Mouse (Mus musculus) limb, embryonic 14.5 days (tissue): Measurements from ENCODE around the gene Zdhhc8. TPM values are rescaled to one million over a fixed set of nuclear protein-coding genes. Genes with fewer than 3 reads are reported as not detected.

Source experiments
- ATAC-seq: fragments of 200-750 bp; cut with Nextera tagmentation; 2 replicates; pipeline ENCODE4 v1.8.0; 2017; ENCODE audit warnings: low read depth, moderate number of reproducible peaks, moderate TSS enrichment; ENCODE audit not compliant: low FRiP score
- DNase-seq: peaks from one replicate; pipeline ENCODE4 v3.0.0-alpha.2; 2015; ENCODE audit warnings: low spot score
- H3K27ac ChIP-seq: fragments of 300-500 bp; sonication (generic); replicated peaks from 2 replicates; pipeline ENCODE4 v1.5.1; 2014; ENCODE audit warnings: low read depth, mild to moderate bottlenecking, low read length, moderate library complexity, mixed read lengths
- H3K27me3 ChIP-seq: fragments of 300-500 bp; sonication (generic); 2 replicates; pipeline ENCODE4 v1.6.1; 2014; ENCODE audit warnings: low read length, mixed read lengths; ENCODE audit not compliant: control insufficient read depth, insufficient read depth
- H3K36me3 ChIP-seq: fragments of 300-500 bp; sonication (generic); 2 replicates; pipeline ENCODE4 v1.6.1; 2014; ENCODE audit warnings: mild to moderate bottlenecking, low read length, moderate library complexity, mixed read lengths; ENCODE audit not compliant: control insufficient read depth, insufficient read depth
- H3K4me1 ChIP-seq: fragments of 300-500 bp; sonication (generic); 2 replicates; pipeline ENCODE4 v1.6.1; 2014; ENCODE audit warnings: antibody characterized with exemption, low read length, mixed read lengths; ENCODE audit not compliant: control insufficient read depth, insufficient read depth
- H3K4me2 ChIP-seq: fragments of 300-500 bp; sonication (generic); replicated peaks from 2 replicates; pipeline ENCODE4 v1.6.1; 2014; ENCODE audit warnings: low read depth, mild to moderate bottlenecking, low read length, moderate library complexity; ENCODE audit not compliant: severe bottlenecking
- H3K4me3 ChIP-seq: fragments of 300-500 bp; sonication (generic); replicated peaks from 2 replicates; pipeline ENCODE4 v1.5.1; 2014; ENCODE audit warnings: low read length
- H3K9ac ChIP-seq: fragments of 300-500 bp; sonication (generic); 2 replicates; pipeline ENCODE4 v1.6.1; 2014; ENCODE audit warnings: mild to moderate bottlenecking, low read depth, low read length, moderate library complexity; ENCODE audit not compliant: severe bottlenecking
- H3K9me3 ChIP-seq: fragments of 300-500 bp; sonication (generic); 2 replicates; pipeline ENCODE4 v1.6.1; 2016; ENCODE audit warnings: low read length; ENCODE audit not compliant: control insufficient read depth
- POLR2A ChIP-seq: fragments of 200-500 bp; IDR thresholded peaks from 2 replicates; pipeline ENCODE4 v1.8.0; 2012; ENCODE audit warnings: inconsistent platforms, mild to moderate bottlenecking, moderate library complexity, borderline replicate concordance; ENCODE audit not compliant: insufficient read depth, insufficient read length; ENCODE audit errors: extremely low read depth
- WGBS: fragments of 180-500 bp; shearing (Covaris S2); extraction: QIAGEN DNeasy Blood & Tissue Kit; methylation state at CpG from one replicate; pipeline ENCODE4 v1.1.7; 2014; 5-methylcytosine and 5-hydroxymethylcytosine counted together
- polyA plus RNA-seq, 2 experiments: library from polyadenylated mRNA; depleted of rRNA in 1 of 2; stranded (reverse) in 1 of 2; unstranded in 1 of 2; fragments of >200 nt; fragmentation: Nextera tagmentation in 1 of 2; extraction: Ambion mirVana in 1 of 2; gene quantifications; 2 replicates each; pipeline versions ENCODE4 v1.2.1 to v1.2.3; 2012 to 2014

The Zdhhc8 gene
- polyA plus RNA-seq, 2 experiments: 23.1 to 68.2 TPM

DNA sequence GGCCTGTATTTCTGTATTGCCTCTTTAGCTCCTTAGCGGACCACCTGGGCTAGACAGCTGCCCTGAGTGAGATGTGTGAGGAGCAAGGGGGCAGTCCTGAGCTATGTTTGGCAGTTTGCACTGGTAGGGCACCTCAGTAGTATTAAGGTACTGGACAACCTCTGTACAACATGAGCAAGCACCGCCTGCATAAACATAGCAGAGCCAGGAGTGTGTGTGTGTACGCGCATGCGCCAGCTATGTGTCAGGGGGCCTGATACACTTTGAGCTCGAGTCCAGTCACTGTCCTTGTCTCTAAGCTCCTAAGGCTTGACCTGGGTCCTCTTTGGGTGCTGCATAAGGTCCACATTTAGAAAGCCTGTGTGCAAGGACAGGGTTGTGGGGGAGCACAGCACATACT lies 4.3 kb downstream of the Zdhhc8 start:
- Histone ChIP-seq H3K9me3 (no peaks in the 10 kb centered on the region), H3K27me3 (no peaks in the 10 kb centered on the region), H3K9ac (no peak overlapping the region), H3K27ac (no peak overlapping the region), H3K36me3 (peaks cover 35% of the 10 kb centered on the region), H3K4me3 (no peak overlapping the region), H3K4me2 (no peak overlapping the region), H3K4me1 (peaks cover 20% of the 10 kb centered on the region)
- ATAC-seq: no peak
- WGBS: 90% methylated on average over 6 of the region's 6 CpGs
- no peak for DNase-seq
- TF ChIP-seq POLR2A: no peak

DNA sequence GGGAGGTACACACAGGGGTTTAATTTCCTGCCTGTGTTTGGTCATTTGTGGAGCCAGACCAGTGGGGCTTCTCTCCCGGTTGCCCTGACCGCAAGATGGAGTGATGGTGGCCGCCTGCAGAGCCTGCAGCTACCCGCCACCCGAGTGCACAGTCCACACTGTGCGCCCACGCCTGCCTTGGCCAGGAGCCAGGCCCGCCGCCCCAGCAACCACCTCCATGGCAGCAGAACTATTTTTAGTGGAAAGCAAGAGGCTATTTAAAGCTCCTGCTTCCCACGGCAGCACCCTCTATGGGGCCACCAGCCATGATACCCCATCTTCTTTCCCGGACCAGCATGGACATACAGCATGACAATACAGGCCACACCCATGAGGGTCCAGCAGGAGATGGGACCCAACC lies 5.3 kb downstream of the Zdhhc8 start:
- Histone ChIP-seq H3K4me1 (peaks cover 20% of the 10 kb centered on the region), H3K9me3 (no peaks in the 10 kb centered on the region), H3K4me3 (no peak overlapping the region), H3K4me2 (no peak overlapping the region), H3K36me3 (peaks cover 44% of the 10 kb centered on the region), H3K27me3 (no peaks in the 10 kb centered on the region), H3K9ac (no peak overlapping the region), H3K27ac (no peak overlapping the region)
- no peak for DNase-seq
- no peak for TF ChIP-seq POLR2A
- WGBS: 64% methylated on average over 11 of the region's 11 CpGs
- ATAC-seq: no peak

DNA sequence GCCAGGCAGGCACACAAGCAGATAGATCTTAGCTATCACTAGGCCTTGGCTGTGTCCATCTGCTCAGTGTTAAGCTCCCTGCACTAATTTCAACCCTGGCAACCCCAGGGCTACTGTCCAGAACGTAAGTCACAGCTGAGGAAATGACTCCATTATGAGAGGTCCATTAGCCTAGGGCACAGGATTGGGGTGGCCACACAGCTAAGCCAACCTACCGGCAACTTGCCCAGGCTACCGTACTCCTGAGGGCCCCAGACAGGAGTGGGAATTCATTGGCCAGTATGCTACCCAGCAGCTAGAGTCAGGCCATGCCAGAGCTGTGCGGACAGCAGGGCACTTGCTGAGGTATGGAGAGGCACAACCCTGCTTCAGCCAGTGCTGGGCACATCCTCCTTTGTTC lies 6.1 kb downstream of the Zdhhc8 start:
- 89% methylated on average over 4 of the region's 4 CpGs for whole genome bisulfite sequencing
- no peak for ATAC-seq
- Histone ChIP-seq H3K4me2 (no peak overlapping the region), H3K27me3 (no peaks in the 10 kb centered on the region), H3K9me3 (no peaks in the 10 kb centered on the region), H3K27ac (no peak overlapping the region), H3K4me1 (peaks cover 15% of the 10 kb centered on the region), H3K9ac (no peak overlapping the region), H3K36me3 (peaks cover 52% of the 10 kb centered on the region), H3K4me3 (no peak overlapping the region)
- TF ChIP-seq POLR2A: no peak
- DNase-seq: no peak

DNA sequence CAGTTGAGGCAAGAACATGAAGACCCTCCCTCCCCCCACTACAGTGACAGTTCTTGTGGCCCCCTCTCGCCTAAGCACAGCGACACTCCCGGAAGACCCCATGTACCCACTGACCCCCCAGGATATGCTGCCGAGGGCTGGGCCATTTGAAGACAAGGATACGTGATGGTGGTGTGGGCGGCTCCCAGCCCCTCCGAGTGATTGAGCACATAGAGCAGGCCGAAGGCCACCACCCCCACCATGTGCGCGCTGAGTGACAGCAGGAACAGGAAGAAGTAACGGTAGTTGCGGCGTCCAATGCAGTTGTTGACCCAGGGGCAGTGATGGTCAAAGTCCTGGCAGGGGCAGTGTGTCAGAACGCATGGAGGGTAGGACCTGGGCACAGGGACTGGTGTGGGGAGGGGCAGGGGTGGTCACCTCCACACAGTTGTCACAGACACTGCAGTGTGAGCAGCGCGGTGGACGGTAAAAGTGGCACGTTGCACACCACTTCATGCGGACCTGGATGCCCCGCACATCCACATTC lies 7.0 kb downstream of the Zdhhc8 start:
- Histone ChIP-seq H3K4me3 (no peak overlapping the region), H3K4me2 (no peak overlapping the region), H3K4me1 (peaks cover 10% of the 10 kb centered on the region; the same call in 1 of the 2 replicates), H3K27me3 (no peaks in the 10 kb centered on the region), H3K27ac (no peak overlapping the region), H3K36me3 (peaks cover 61% of the 10 kb centered on the region), H3K9me3 (no peaks in the 10 kb centered on the region), H3K9ac (no peak overlapping the region)
- DNase-seq: no peak
- no peak for ATAC-seq
- no peak for TF ChIP-seq POLR2A
- WGBS: 87% methylated on average over 20 of the region's 20 CpGs

DNA sequence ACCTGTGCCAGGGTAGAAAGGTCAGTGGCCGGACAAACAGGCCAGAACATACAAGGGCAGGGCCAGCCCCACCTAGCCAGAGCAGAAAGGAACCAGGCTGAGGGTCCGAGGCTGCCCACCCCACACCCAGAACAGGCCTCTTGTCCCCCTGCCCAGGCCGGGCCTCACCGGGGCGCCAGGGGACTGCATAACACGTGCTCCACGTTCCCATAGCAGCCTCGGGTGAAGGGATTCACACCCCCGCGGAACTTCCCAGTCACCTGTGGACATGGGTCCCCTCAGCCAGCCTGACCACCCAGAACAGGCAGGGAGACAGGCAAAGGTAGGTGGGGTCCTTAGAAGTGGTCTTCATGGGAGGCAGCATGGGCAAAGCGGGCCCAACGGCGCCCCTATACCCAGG lies 7.7 kb downstream of the Zdhhc8 start:
- no peak overlapping the region for H3K4me3 ChIP-seq
- whole genome bisulfite sequencing: 88% methylated on average over 13 of the region's 13 CpGs
- no peak overlapping the region for H3K4me2 ChIP-seq
- H3K27ac ChIP-seq: no peak overlapping the region
- DNase-seq: no peak
- peaks cover 10% of the 10 kb centered on the region; the same call in 1 of the 2 replicates for H3K4me1 ChIP-seq
- H3K36me3 ChIP-seq: peaks cover 69% of the 10 kb centered on the region
- ATAC-seq: no peak
- H3K27me3 ChIP-seq: no peaks in the 10 kb centered on the region
- no peak overlapping the region for H3K9ac ChIP-seq
- TF ChIP-seq POLR2A: no peak
- H3K9me3 ChIP-seq: no peaks in the 10 kb centered on the region

DNA sequence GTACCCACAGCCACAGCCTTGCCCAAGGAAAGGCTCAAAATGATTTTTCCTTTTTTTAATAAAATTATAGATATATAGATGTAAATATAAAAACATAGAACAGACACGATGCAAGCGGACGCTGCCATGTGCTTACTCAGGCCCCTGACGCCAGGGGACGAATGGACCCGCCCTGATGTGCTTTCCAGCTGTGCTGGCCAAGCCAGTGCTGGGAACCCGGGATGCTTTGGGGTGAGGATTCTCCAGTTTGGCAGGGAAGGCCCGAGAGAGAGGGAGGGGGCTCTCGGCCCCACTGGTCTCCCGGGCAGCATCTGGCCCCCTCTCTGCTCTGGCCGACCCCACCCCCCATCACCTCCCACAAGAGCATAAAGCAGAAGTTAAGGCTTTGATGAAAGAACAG lies 12.7 kb downstream of the Zdhhc8 start:
- Histone ChIP-seq H3K9ac (no peak overlapping the region), H3K4me1 (peaks cover 11% of the 10 kb centered on the region), H3K27me3 (no peaks in the 10 kb centered on the region), H3K4me2 (no peak overlapping the region), H3K9me3 (no peaks in the 10 kb centered on the region), H3K27ac (no peak overlapping the region), H3K4me3 (no peak overlapping the region), H3K36me3 (peaks cover 60% of the 10 kb centered on the region)
- DNase-seq (no peak), ATAC-seq (no peak)
- no peak for TF ChIP-seq POLR2A
- WGBS: 83% methylated on average over 10 of the region's 11 CpGs
